Mouse (Mus musculus): Measurements from ENCODE around the gene Pex11g. TPM values are rescaled to one million over a fixed set of nuclear protein-coding genes. Genes with fewer than 3 reads are reported as not detected.

Gene Pex11g
- polyA plus RNA-seq, 1 experiment, result 15.1 TPM

GRCm38 (mm10) chr8:3481605-3482004, 14.1 kb upstream of the Pex11g start:
- Histone ChIP-seq H3K4me1 (ENCODE audit: control insufficient read depth, insufficient read depth, low read length) (no peaks in the 10 kb centered on the region), H3K27me3 (replicated peaks; ENCODE audit: control insufficient read depth, insufficient read depth, low read length) (no peaks in the 10 kb centered on the region), H3K4me3 (ENCODE audit: insufficient read depth, low read depth, low read length) (no peak overlapping the region), H3K27ac (ENCODE audit: insufficient read depth, low read depth, low read length) (no peak overlapping the region), H3K36me3 (ENCODE audit: control insufficient read depth, insufficient read depth, low read length) (no peaks in the 10 kb centered on the region)
- TF ChIP-seq CTCF (conservative IDR thresholded peaks at IDR 0.05; ENCODE audit: insufficient read depth, insufficient read length, low read depth, low read length), result no peak
- no peak for TF ChIP-seq POLR2A (IDR thresholded peaks at IDR 0.05; ENCODE audit: low read depth, low read length)
- no peak for DNase-seq
- 69% methylated on average over 5 of the region's 5 CpGs for WGBS

GRCm38 (mm10) chr8:3480221-3480785, 12.8 kb upstream of the Pex11g start:
- no peak for DNase-seq
- Histone ChIP-seq H3K27me3 (replicated peaks; ENCODE audit: control insufficient read depth, insufficient read depth, low read length) (no peaks in the 10 kb centered on the region), H3K4me1 (ENCODE audit: control insufficient read depth, insufficient read depth, low read length) (no peaks in the 10 kb centered on the region), H3K36me3 (ENCODE audit: control insufficient read depth, insufficient read depth, low read length) (no peaks in the 10 kb centered on the region), H3K4me3 (ENCODE audit: insufficient read depth, low read depth, low read length) (no peak overlapping the region), H3K27ac (ENCODE audit: insufficient read depth, low read depth, low read length) (no peak overlapping the region)
- TF ChIP-seq CTCF (conservative IDR thresholded peaks at IDR 0.05; ENCODE audit: insufficient read depth, insufficient read length, low read depth, low read length) (no peak), POLR2A (IDR thresholded peaks at IDR 0.05; ENCODE audit: low read depth, low read length) (no peak)
- 62% methylated on average over 4 of the region's 4 CpGs for WGBS

- Histone ChIP-seq H3K4me3 (ENCODE audit: insufficient read depth, low read depth, low read length) (no peak overlapping the region), H3K27ac (ENCODE audit: insufficient read depth, low read depth, low read length) (no peak overlapping the region), H3K4me1 (ENCODE audit: control insufficient read depth, insufficient read depth, low read length) (no peaks in the 10 kb centered on the region), H3K27me3 (replicated peaks; ENCODE audit: control insufficient read depth, insufficient read depth, low read length) (no peaks in the 10 kb centered on the region), H3K36me3 (ENCODE audit: control insufficient read depth, insufficient read depth, low read length) (no peaks in the 10 kb centered on the region)
- no peak for TF ChIP-seq CTCF (conservative IDR thresholded peaks at IDR 0.05; ENCODE audit: insufficient read depth, insufficient read length, low read depth, low read length)
- TF ChIP-seq POLR2A (IDR thresholded peaks at IDR 0.05; ENCODE audit: low read depth, low read length), result no peak
- WGBS, result 32% methylated on average over 37 of the region's 37 CpGs
- no peak for DNase-seq
Observed at GRCm38 (mm10) chr8:3475715-3476429, 8.4 kb upstream of the Pex11g start.

GRCm38 (mm10) chr8:3470562-3470961, 3.1 kb upstream of the Pex11g start, which contains the start of gene Tex45:
Gene Tex45, plus strand, starts transcription at chr8:3470862.
- Histone ChIP-seq H3K36me3 (ENCODE audit: control insufficient read depth, insufficient read depth, low read length) (no peaks in the 10 kb centered on the region), H3K27ac (ENCODE audit: insufficient read depth, low read depth, low read length) (no peak within 1 kb of the TSS), H3K4me1 (ENCODE audit: control insufficient read depth, insufficient read depth, low read length) (peaks cover 4% of the 10 kb centered on the region; the same call in 1 of the 2 replicates), H3K4me3 (ENCODE audit: insufficient read depth, low read depth, low read length) (no peak within 1 kb of the TSS), H3K27me3 (replicated peaks; ENCODE audit: control insufficient read depth, insufficient read depth, low read length) (no peaks in the 10 kb centered on the region)
- no peak for TF ChIP-seq POLR2A (IDR thresholded peaks at IDR 0.05; ENCODE audit: low read depth, low read length)
- no peak for TF ChIP-seq CTCF (conservative IDR thresholded peaks at IDR 0.05; ENCODE audit: insufficient read depth, insufficient read length, low read depth, low read length)
- no peak for DNase-seq

- TF ChIP-seq POLR2A (IDR thresholded peaks at IDR 0.05; ENCODE audit: low read depth, low read length), result no peak
- no peak for TF ChIP-seq CTCF (conservative IDR thresholded peaks at IDR 0.05; ENCODE audit: insufficient read depth, insufficient read length, low read depth, low read length)
- Histone ChIP-seq H3K36me3 (ENCODE audit: control insufficient read depth, insufficient read depth, low read length) (no peaks in the 10 kb centered on the region), H3K4me3 (ENCODE audit: insufficient read depth, low read depth, low read length) (no peak overlapping the region), H3K27ac (ENCODE audit: insufficient read depth, low read depth, low read length) (no peak overlapping the region), H3K27me3 (replicated peaks; ENCODE audit: control insufficient read depth, insufficient read depth, low read length) (no peaks in the 10 kb centered on the region), H3K4me1 (ENCODE audit: control insufficient read depth, insufficient read depth, low read length) (peaks cover 5% of the 10 kb centered on the region; the same call in 1 of the 2 replicates)
- no peak for DNase-seq
- WGBS, result 80% methylated on average over 1 of the region's 1 CpGs
Observed at GRCm38 (mm10) chr8:3468838-3469237, 1.4 kb upstream of the Pex11g start.

- Histone ChIP-seq H3K36me3 (ENCODE audit: control insufficient read depth, insufficient read depth, low read length) (no peaks in the 10 kb centered on the region), H3K27me3 (replicated peaks; ENCODE audit: control insufficient read depth, insufficient read depth, low read length) (no peaks in the 10 kb centered on the region), H3K4me1 (ENCODE audit: control insufficient read depth, insufficient read depth, low read length) (peaks cover 6% of the 10 kb centered on the region; the same call in 1 of the 2 replicates), H3K27ac (ENCODE audit: insufficient read depth, low read depth, low read length) (peak overlapping the region; percentile 18; the same call in 1 of the 2 replicates), H3K4me3 (ENCODE audit: insufficient read depth, low read depth, low read length) (peak overlapping the region; percentile 79)
- DNase-seq, result no peak
- 50% methylated on average over 9 of the region's 9 CpGs for WGBS
- TF ChIP-seq CTCF (conservative IDR thresholded peaks at IDR 0.05; ENCODE audit: insufficient read depth, insufficient read length, low read depth, low read length) (no peak), POLR2A (IDR thresholded peaks at IDR 0.05; ENCODE audit: low read depth, low read length) (no peak)
Observed at GRCm38 (mm10) chr8:3467886-3468545, 536 bp upstream of the Pex11g start.

GRCm38 (mm10) chr8:3464309-3464708, 3.2 kb downstream of the Pex11g start:
- Histone ChIP-seq H3K36me3 (ENCODE audit: control insufficient read depth, insufficient read depth, low read length) (no peaks in the 10 kb centered on the region), H3K4me1 (ENCODE audit: control insufficient read depth, insufficient read depth, low read length) (peaks cover 6% of the 10 kb centered on the region; the same call in 1 of the 2 replicates), H3K27me3 (replicated peaks; ENCODE audit: control insufficient read depth, insufficient read depth, low read length) (no peaks in the 10 kb centered on the region), H3K27ac (ENCODE audit: insufficient read depth, low read depth, low read length) (no peak overlapping the region; the same call in 1 of the 2 replicates), H3K4me3 (ENCODE audit: insufficient read depth, low read depth, low read length) (no peak overlapping the region)
- peak; percentile 54 for DNase-seq
- WGBS, result 45% methylated on average over 5 of the region's 5 CpGs
- TF ChIP-seq POLR2A (IDR thresholded peaks at IDR 0.05; ENCODE audit: low read depth, low read length), result no peak
- TF ChIP-seq CTCF (conservative IDR thresholded peaks at IDR 0.05; ENCODE audit: insufficient read depth, insufficient read length, low read depth, low read length), result peak; percentile 68
